Mouse (Mus musculus): ENCODE data around the gene Platr17. TPM values are rescaled to one million over a fixed set of nuclear protein-coding genes. Genes with fewer than 3 reads are reported as not detected.
A peak's percentile ranks its signal among the peaks of the same experiment; 100 is the strongest.
"Not testable (repeated sequence)": the region's sequence is repeated elsewhere in the genome, so short reads cannot be mapped to it uniquely, and the experiment has no call there.

The Platr17 gene
- polyA plus RNA-seq, 1 experiment from 2014 or later = 0.21 TPM

- Histone ChIP-seq H3K4me3 (ENCODE audit: low read depth, low read length) (no peak overlapping the region), H3K9ac (ENCODE audit: low read depth, low read length) (no peak overlapping the region), H3K27ac (ENCODE audit: low read length) (no peak overlapping the region), H3K4me1 (ENCODE audit: control insufficient read depth, low read depth, low read length) (peaks cover 22% of the 10 kb centered on the region), H3K36me3 (ENCODE audit: control insufficient read depth, insufficient read depth) (peaks cover 11% of the 10 kb centered on the region), H3K4me2 (ENCODE audit: low read depth, low read length) (no peak overlapping the region), H3K9me3 (replicated peaks; ENCODE audit: control insufficient read depth, low read length) (no peaks in the 10 kb centered on the region), H3K27me3 (ENCODE audit: control insufficient read depth, insufficient read depth, low read depth, low read length) (no peaks in the 10 kb centered on the region)
- WGBS (ENCODE audit: insufficient replicate concordance) = 89% methylated on average over 15 of the region's 15 CpGs
- ATAC-seq (ENCODE audit: low read depth) = no peak
Measured at GRCm38 (mm10) chr17:33943454-33943853, 38.5 kb downstream of the Platr17 start.

- Histone ChIP-seq H3K4me2 (ENCODE audit: low read depth, low read length) (no peak overlapping the region), H3K4me1 (ENCODE audit: control insufficient read depth, low read depth, low read length) (peaks cover 23% of the 10 kb centered on the region), H3K36me3 (ENCODE audit: control insufficient read depth, insufficient read depth) (peaks cover 14% of the 10 kb centered on the region), H3K27ac (ENCODE audit: low read length) (no peak overlapping the region; the same call in 1 of the 2 replicates), H3K9ac (ENCODE audit: low read depth, low read length) (no peak overlapping the region), H3K4me3 (ENCODE audit: low read depth, low read length) (no peak overlapping the region), H3K9me3 (replicated peaks; ENCODE audit: control insufficient read depth, low read length) (no peaks in the 10 kb centered on the region), H3K27me3 (ENCODE audit: control insufficient read depth, insufficient read depth, low read depth, low read length) (no peaks in the 10 kb centered on the region)
- 48% methylated on average over 10 of the region's 10 CpGs for WGBS (ENCODE audit: insufficient replicate concordance)
- ATAC-seq (ENCODE audit: low read depth) = no peak
Measured at GRCm38 (mm10) chr17:33947430-33948089, 42.6 kb downstream of the Platr17 start.

DNA sequence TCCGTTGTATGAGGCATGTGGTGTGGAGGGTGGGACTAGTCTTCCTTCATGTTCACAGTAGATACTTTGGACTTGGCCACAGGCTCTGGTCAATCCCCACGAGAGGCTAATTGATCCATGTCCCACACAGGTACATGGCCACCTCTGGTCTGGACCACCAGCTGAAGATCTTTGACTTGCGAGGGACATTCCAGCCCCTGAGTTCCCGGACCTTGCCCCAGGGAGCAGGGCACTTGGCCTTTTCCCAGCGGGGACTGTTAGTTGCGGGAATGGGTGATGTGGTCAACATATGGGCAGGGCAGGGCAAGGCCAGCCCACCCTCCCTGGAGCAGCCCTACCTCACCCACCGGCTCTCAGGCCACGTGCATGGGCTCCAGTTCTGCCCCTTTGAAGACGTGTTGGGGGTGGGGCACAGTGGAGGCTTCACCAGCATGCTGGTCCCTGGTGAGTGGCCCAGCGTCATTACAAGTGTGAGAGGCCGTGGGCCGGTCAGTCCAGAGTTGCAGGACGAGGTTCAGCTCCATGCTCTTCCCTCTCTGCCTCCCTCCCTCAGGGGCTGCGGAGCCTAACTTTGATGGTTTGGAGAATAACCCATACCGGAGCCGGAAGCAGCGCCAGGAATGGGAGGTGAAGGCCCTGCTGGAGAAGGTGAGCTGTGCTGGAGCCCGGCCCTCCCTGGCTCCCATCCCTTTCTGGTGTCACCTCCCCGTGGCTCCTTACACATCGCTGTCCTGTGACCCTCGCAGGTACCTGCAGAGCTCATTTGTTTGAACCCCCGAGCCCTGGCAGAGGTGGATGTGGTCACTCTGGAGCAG lies 43.4 kb downstream of the Platr17 start:
- H3K27ac ChIP-seq (ENCODE audit: low read length) = no peak overlapping the region
- 78% methylated on average over 22 of the region's 22 CpGs for WGBS (ENCODE audit: insufficient replicate concordance)
- no peak overlapping the region for H3K4me2 ChIP-seq (ENCODE audit: low read depth, low read length)
- no peak overlapping the region for H3K4me3 ChIP-seq (ENCODE audit: low read depth, low read length)
- ATAC-seq (ENCODE audit: low read depth) = no peak
- H3K36me3 ChIP-seq (ENCODE audit: control insufficient read depth, insufficient read depth) = peaks cover 21% of the 10 kb centered on the region
- no peaks in the 10 kb centered on the region for H3K9me3 ChIP-seq (replicated peaks; ENCODE audit: control insufficient read depth, low read length)
- H3K27me3 ChIP-seq (ENCODE audit: control insufficient read depth, insufficient read depth, low read depth, low read length) = no peaks in the 10 kb centered on the region
- H3K9ac ChIP-seq (ENCODE audit: low read depth, low read length) = no peak overlapping the region
- H3K4me1 ChIP-seq (ENCODE audit: control insufficient read depth, low read depth, low read length) = peaks cover 30% of the 10 kb centered on the region

GRCm38 (mm10) chr17:33948905-33949537 lies 44.1 kb downstream of the Platr17 start:
- no peak overlapping the region for H3K9ac ChIP-seq (ENCODE audit: low read depth, low read length)
- no peak overlapping the region for H3K4me2 ChIP-seq (ENCODE audit: low read depth, low read length)
- H3K36me3 ChIP-seq (ENCODE audit: control insufficient read depth, insufficient read depth) = peaks cover 22% of the 10 kb centered on the region
- H3K9me3 ChIP-seq (replicated peaks; ENCODE audit: control insufficient read depth, low read length) = no peaks in the 10 kb centered on the region
- H3K27me3 ChIP-seq (ENCODE audit: control insufficient read depth, insufficient read depth, low read depth, low read length) = no peaks in the 10 kb centered on the region
- peaks cover 38% of the 10 kb centered on the region for H3K4me1 ChIP-seq (ENCODE audit: control insufficient read depth, low read depth, low read length)
- WGBS (ENCODE audit: insufficient replicate concordance) = 76% methylated on average over 19 of the region's 19 CpGs
- H3K4me3 ChIP-seq (ENCODE audit: low read depth, low read length) = no peak overlapping the region
- no peak overlapping the region for H3K27ac ChIP-seq (ENCODE audit: low read length)
- no peak for ATAC-seq (ENCODE audit: low read depth)

DNA sequence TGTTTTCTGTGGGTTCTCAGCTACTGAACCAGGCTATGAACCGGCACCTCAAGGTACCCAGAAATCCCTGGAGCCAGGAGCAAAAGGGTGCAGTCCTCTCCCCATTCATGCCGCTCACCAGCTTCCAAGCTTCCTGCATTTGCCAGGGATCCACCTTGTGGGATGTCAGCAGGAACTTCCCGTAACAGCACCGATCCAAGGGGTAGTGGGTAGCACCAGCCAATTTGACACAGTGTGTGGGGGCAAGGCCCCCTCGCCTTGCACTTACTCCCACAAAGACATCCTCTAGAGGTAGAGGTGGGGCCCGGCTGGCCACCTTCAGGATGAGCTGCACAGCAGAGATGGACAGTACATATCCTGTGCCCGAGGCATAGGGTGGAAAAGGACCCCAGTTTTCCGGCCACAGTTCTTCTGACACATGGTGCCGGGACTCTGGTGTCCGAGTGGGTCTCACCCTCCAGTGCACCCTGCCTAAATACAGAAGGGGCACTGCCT lies 45.2 kb downstream of the Platr17 start:
- peaks cover 45% of the 10 kb centered on the region for H3K4me1 ChIP-seq (ENCODE audit: control insufficient read depth, low read depth, low read length)
- no peak for ATAC-seq (ENCODE audit: low read depth)
- no peak overlapping the region; the same call in 1 of the 2 replicates for H3K4me3 ChIP-seq (ENCODE audit: low read depth, low read length)
- H3K9me3 ChIP-seq (replicated peaks; ENCODE audit: control insufficient read depth, low read length) = no peaks in the 10 kb centered on the region
- H3K4me2 ChIP-seq (ENCODE audit: low read depth, low read length) = peak overlapping the region; percentile 88
- 74% methylated on average over 10 of the region's 10 CpGs for WGBS (ENCODE audit: insufficient replicate concordance)
- no peaks in the 10 kb centered on the region for H3K27me3 ChIP-seq (ENCODE audit: control insufficient read depth, insufficient read depth, low read depth, low read length)
- peaks cover 16% of the 10 kb centered on the region for H3K36me3 ChIP-seq (ENCODE audit: control insufficient read depth, insufficient read depth)
- H3K27ac ChIP-seq (ENCODE audit: low read length) = no peak overlapping the region
- H3K9ac ChIP-seq (ENCODE audit: low read depth, low read length) = no peak overlapping the region; the same call in 1 of the 2 replicates

DNA sequence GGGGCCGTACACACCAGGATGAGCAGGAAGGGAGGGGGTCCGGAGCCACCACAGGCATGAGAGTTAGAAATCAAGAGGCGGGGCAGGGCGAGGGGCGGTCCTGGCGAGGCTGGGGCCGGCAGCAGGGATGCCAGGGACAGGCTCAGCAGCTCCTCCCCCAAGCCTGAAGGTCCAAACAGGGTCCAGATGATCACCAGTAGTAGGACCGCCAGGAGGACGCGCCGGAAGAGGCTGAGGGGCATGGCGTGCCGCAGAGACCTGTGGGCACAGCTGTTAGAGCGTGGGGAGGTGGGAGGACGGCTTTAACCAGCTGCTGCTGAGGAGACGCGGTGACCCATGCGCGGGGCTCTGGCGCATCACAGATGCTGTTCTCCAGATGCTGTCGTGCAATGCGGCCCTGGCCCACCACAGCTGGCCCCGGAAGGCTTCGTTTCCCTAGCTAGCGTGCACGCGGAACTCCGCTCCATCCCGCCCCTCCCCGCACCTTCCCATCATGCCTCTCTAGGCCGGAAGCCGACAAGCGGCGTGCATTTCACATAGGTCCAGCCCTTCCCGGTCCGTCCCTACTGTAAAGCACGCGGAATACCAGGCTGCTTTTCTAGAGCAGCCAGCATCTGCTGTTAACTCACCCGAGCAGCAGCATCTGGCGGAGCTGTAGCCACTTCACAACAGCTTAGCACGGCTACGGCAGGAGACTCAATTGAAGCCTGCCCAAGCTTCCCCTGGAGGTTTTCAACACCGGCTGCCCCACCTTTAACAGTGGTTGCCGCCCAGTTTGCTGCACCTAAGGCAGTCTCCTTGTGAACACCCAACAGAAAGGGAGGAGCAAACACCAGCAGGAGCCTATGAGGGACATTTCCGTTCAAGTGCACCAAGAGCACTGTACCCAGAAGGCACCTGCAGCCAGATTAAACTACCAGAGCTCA lies 46.3 kb downstream of the Platr17 start, which contains the start of gene B3galt4:
B3galt4 (minus strand) TSS at position 468 of the 926 bp plus-strand sequence.
- Histone ChIP-seq H3K4me1 (ENCODE audit: control insufficient read depth, low read depth, low read length) (peaks cover 45% of the 10 kb centered on the region), H3K4me2 (ENCODE audit: low read depth, low read length) (peak within 1 kb of the TSS; percentile 88), H3K36me3 (ENCODE audit: control insufficient read depth, insufficient read depth) (peaks cover 16% of the 10 kb centered on the region), H3K27ac (ENCODE audit: low read length) (peak within 1 kb of the TSS; percentile 82), H3K27me3 (ENCODE audit: control insufficient read depth, insufficient read depth, low read depth, low read length) (no peaks in the 10 kb centered on the region), H3K9ac (ENCODE audit: low read depth, low read length) (peak within 1 kb of the TSS; percentile 67), H3K4me3 (ENCODE audit: low read depth, low read length) (peak within 1 kb of the TSS; percentile 65), H3K9me3 (replicated peaks; ENCODE audit: control insufficient read depth, low read length) (no peaks in the 10 kb centered on the region)
- ATAC-seq (ENCODE audit: low read depth) = peak; percentile 56
- under 1% methylated on average over 45 of the region's 45 CpGs for WGBS (ENCODE audit: insufficient replicate concordance)

- Histone ChIP-seq H3K27ac (ENCODE audit: low read length) (peak overlapping the region; percentile 82), H3K36me3 (ENCODE audit: control insufficient read depth, insufficient read depth) (peaks cover 16% of the 10 kb centered on the region), H3K9ac (ENCODE audit: low read depth, low read length) (peak overlapping the region; percentile 67; the same call in 1 of the 2 replicates), H3K4me2 (ENCODE audit: low read depth, low read length) (peak overlapping the region; percentile 88), H3K4me1 (ENCODE audit: control insufficient read depth, low read depth, low read length) (peaks cover 50% of the 10 kb centered on the region), H3K4me3 (ENCODE audit: low read depth, low read length) (peak overlapping the region; percentile 65)
- 63% methylated on average over 13 of the region's 13 CpGs for WGBS (ENCODE audit: insufficient replicate concordance)
- H3K9me3 ChIP-seq (replicated peaks; ENCODE audit: control insufficient read depth, low read length); ATAC-seq (ENCODE audit: low read depth); H3K27me3 ChIP-seq (ENCODE audit: control insufficient read depth, insufficient read depth, low read depth, low read length): not testable (repeated sequence)
Measured at GRCm38 (mm10) chr17:33952015-33952414, 47.1 kb downstream of the Platr17 start.

DNA sequence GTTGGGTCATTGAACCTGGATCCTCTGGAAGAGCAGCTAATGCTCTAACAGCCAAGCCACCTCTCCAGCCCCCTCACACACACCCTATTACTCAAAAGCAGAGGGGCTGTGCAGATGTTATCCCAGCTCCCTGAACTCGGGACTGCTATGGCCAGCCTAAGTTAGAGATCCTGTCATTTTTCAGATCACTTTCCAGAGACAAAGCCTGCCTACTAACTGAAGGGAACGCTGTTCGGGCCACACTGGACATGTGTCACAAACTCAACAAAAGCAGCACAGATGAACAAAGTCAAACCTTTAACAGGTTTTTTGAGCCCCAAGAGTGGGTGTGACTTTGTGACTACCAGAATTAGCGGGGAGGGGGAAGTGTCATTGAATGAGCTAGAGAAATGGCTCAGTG lies 47.9 kb downstream of the Platr17 start:
- Histone ChIP-seq H3K9me3 (replicated peaks; ENCODE audit: control insufficient read depth, low read length) (no peaks in the 10 kb centered on the region), H3K27ac (ENCODE audit: low read length) (peak overlapping the region; percentile 37), H3K4me1 (ENCODE audit: control insufficient read depth, low read depth, low read length) (peaks cover 50% of the 10 kb centered on the region), H3K27me3 (ENCODE audit: control insufficient read depth, insufficient read depth, low read depth, low read length) (no peaks in the 10 kb centered on the region), H3K4me2 (ENCODE audit: low read depth, low read length) (peak overlapping the region; percentile 88), H3K36me3 (ENCODE audit: control insufficient read depth, insufficient read depth) (peaks cover 16% of the 10 kb centered on the region), H3K4me3 (ENCODE audit: low read depth, low read length) (peak overlapping the region; percentile 88), H3K9ac (ENCODE audit: low read depth, low read length) (peak overlapping the region; percentile 91)
- ATAC-seq (ENCODE audit: low read depth) = no peak
- WGBS (ENCODE audit: insufficient replicate concordance) = 72% methylated on average over 4 of the region's 4 CpGs

Measured in liver, embryonic 16.5 days (tissue).